Mouse (Mus musculus) gastrocnemius, postnatal 25 days (tissue): ENCODE measurements around the gene Olfr209. TPM values are rescaled to one million over a fixed set of nuclear protein-coding genes. Genes with fewer than 3 reads are reported as not detected.
"Not testable (repeated sequence)": the region's sequence is repeated elsewhere in the genome, so short reads cannot be mapped to it uniquely, and the experiment has no call there.

Source experiments
- DNase-seq: peaks from one replicate; pipeline ENCODE4 v3.0.0; 2022
- long read RNA-seq, 2 experiments: library from polyadenylated mRNA; stranded (forward); transcript quantifications; one replicate each; pipeline ENCODE4 v2.0.0; 2021
- total RNA-seq, 2 experiments: library from RNA; stranded (reverse); gene quantifications; 1 replicate in 1 of 2; 2 replicates in 1 of 2; pipeline ENCODE4 v1.2.3; 2021

Gene Olfr209
- total RNA-seq = not detected
- long read RNA-seq, experiment 1 = 0 reads
- long read RNA-seq, experiment 2 = 0 reads

GRCm38 (mm10) chr16:59363893-59364292 lies at the start of gene Olfr209:
Olfr209 (minus strand) TSS chr16:59363993.
- DNase-seq = no peak

DNA sequence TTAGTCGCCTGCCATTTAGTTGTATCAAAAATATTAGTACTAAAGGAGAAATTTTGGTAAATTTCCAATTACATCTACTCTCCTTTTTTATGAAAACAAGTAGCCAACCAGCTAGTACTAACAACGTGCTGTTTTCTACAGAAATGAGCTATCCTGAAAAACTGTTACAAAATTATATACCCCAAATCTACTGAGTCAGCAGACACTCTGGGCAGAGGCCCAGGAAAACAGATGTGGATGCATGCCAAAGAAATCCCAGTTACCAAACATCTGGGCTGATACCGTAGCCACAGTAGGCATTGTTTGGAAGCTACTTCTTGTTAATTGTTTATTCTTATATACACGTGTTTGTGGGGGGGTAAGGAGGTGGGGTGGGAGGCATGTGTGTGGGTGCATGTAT lies 49.7 kb upstream of the Olfr209 start:
- no peak for DNase-seq

- no peak for DNase-seq
Measured at GRCm38 (mm10) chr16:59409800-59410199, 46.0 kb upstream of the Olfr209 start.

DNA sequence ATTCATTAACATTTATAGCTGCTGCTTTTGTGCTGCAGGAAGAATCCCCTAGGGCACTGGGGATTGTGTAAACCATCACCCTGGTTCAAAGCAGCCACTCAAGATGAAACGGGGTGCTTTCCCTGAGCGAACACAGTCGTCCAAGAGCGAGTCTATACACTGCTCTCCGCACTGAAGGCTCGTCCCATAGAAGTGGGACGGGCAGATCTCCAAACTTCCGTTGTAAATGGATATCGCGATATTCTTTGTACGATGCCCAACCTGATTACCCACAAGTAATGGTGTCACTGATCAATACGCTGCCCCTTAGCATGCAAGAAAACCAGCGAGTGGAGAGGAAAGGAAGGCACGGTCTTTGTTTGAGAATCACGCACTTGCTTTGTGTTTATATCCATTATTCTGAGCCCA lies 45.6 kb upstream of the Olfr209 start:
- no peak for DNase-seq

DNA sequence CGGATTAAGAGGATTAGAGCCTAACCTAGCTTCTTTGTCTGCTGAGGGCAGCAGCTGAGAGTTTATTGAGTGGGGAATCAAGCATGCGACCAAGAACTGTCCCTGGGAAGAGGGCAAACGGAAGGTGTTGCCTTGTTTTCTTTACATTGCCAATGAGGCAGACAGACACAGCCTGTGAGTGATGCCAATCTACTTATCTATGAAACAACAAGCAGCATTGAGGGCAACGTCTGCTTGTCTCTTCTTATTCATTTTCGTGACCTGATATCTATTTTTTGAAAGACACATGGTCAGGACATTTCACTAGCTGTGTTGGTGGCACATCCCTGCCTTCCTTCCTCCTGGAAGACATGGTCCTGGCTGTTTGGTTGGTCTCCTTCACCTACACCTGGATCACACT lies 43.2 kb upstream of the Olfr209 start, which contains the start of gene Gabrr3:
TSS of gene Gabrr3 (plus strand) at position 301 of the 400 bp plus-strand sequence.
- no peak for DNase-seq

DNA sequence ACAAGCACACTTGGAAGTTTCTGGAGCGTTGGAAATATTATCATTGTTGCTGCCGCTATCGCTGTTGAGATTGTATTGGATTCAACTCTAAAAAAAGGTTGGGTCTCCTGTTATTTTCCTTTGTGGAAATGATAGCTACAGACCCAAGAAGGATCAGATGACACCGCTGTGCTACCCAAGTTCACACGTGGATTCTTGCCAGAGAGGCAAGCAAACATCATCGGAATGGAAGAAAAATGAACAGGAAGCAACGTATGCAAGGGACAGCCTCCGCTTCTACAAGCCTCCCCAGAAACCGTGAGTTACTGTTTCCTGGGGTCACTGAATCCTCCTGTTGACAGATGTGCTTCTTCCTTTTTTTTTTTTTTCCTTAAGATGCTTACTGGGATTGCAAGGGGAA lies 41.0 kb upstream of the Olfr209 start:
- no peak for DNase-seq

DNA sequence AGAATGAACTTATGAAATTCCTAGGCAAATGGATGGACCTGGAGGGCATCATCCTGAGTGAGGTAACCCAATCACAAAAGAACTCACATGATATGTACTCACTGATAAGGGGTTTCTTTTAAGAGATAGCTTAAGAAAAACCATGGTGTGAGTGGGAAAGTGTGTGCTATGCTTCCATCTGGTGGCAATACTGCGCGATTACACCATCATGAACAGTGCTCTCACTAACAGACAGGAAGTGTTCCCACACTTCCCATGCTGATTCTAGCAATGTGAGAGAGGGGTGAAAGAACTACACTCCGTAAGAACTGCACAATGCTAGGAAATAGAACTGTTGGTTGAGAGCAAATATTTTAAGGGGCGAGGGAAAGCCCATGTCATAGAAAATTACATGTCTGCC lies 39.9 kb upstream of the Olfr209 start:
- no peak for DNase-seq

DNA sequence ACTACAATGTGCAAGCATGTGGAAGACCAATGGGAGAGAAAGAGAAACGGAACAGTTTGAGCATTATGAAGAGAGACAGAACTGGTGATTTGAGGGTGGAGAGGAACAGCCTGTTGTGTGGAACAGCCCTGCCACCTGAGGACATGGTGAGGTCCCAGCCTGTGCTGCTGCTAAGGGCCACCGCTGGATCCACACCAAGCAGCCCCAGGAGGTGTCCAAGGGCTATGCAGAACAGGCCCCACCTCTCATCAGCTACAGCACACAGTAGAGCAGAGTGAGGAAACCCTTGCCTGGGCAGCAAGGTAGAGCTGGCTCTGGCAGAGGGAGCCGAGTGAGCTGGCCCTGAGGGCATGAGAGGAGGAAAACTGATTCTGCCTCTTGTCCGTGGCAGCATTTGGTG lies 38.2 kb upstream of the Olfr209 start:
- no peak for DNase-seq

GRCm38 (mm10) chr16:59401102-59401501 lies 37.3 kb upstream of the Olfr209 start:
- no peak for DNase-seq

- DNase-seq = no peak
Measured at GRCm38 (mm10) chr16:59393300-59393699, 29.5 kb upstream of the Olfr209 start.

GRCm38 (mm10) chr16:59349146-59349545 lies 14.6 kb downstream of the Olfr209 start, which contains the start of gene Olfr206:
Olfr206 (minus strand) TSS chr16:59349246.
- no peak for DNase-seq

- no peak for DNase-seq
Measured at GRCm38 (mm10) chr16:59331038-59331437, 32.8 kb downstream of the Olfr209 start, which contains the start of gene Olfr205. Olfr205 (minus strand) TSS chr16:59331138.

DNA sequence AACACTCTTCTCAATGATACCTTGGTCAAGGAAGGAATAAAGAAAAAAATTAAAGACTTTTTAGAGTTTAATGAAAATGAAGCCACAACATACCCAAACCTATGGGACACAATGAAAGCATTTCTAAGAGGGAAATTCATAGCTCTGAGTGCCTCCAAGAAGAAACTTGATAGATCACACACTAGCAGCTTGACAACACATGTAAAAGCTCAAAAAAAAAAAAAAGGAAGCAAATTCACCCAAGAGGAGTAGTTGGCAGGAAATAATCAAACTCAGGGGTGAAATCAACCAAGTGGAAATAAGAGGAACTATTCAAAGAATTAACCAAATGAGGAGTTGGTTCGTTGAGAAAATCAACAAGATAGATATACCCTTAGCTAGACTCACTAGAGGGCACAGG lies 40.5 kb downstream of the Olfr209 start:
- not testable (repeated sequence) for DNase-seq

GRCm38 (mm10) chr16:59318148-59318547 lies 45.6 kb downstream of the Olfr209 start, which contains the start of gene Olfr204:
Olfr204 (minus strand) TSS chr16:59318248.
- DNase-seq = no peak

Other genes with a start within 250 kb of the Olfr209 start
- not detected for gene Olfr194, start 242.9 kb downstream of the Olfr209 start, total RNA-seq
- not detected for gene Olfr195, start 216.9 kb downstream of the Olfr209 start, total RNA-seq
- gene Olfr196, start 193.5 kb downstream of the Olfr209 start, total RNA-seq = not detected
- gene Olfr198, start 160.5 kb downstream of the Olfr209 start, total RNA-seq = not detected
- not detected for gene Olfr199, start 144.2 kb downstream of the Olfr209 start, total RNA-seq
- not detected for gene Olfr201, start 91.4 kb downstream of the Olfr209 start, total RNA-seq
- not detected for gene Olfr202, start 77.2 kb downstream of the Olfr209 start, total RNA-seq
- not detected for gene Olfr203, start 65.1 kb downstream of the Olfr209 start, total RNA-seq
- not detected for gene Olfr204, start 45.7 kb downstream of the Olfr209 start, total RNA-seq
- not detected for gene Olfr205, start 32.9 kb downstream of the Olfr209 start, total RNA-seq
- not detected for gene Olfr206, start 14.7 kb downstream of the Olfr209 start, total RNA-seq
- gene Gabrr3, start 43.3 kb upstream of the Olfr209 start, total RNA-seq = not detected
- gene Riox2, start 107.8 kb upstream of the Olfr209 start, total RNA-seq = 10 to 100 TPM; 15.2 to 16.3 TPM
- gene Crybg3, start 237.0 kb upstream of the Olfr209 start, total RNA-seq = 10 to 100 TPM; 35.2 to 42.8 TPM